Mouse (Mus musculus): ENCODE measurements around the gene Polr3a.
A peak's percentile ranks its signal among the peaks of the same experiment; 100 is the strongest.
"Not testable (repeated sequence)": the region's sequence is repeated elsewhere in the genome, so short reads cannot be mapped to it uniquely, and the experiment has no call there.

The Polr3a gene

GRCm38 (mm10) chr14:24491266-24491981, 4.6 kb upstream of the Polr3a start:
- DNase-seq, result no peak

GRCm38 (mm10) chr14:24490468-24491265, 3.8 kb upstream of the Polr3a start:
- peak; percentile 95 to 98 for DNase-seq

DNA sequence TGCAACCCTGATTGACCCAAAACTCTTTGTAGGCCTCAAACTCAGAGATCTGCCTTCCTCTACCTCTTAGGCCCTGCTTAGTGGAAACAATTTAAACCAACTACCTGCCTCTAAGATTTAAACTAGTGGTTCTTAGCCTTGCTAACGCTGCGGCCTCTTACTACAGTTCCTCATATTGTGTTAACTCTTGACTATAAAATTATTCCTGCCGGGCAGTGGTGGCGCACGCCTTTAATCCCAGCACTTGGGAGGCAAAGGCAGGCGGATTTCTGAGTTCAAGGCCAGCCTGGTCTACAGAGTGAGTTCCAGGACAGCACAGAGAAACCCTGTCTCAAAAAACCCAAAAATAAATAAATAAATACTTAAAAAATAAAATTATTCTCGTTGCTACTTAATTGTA, 2.9 kb upstream of the Polr3a start:
- DNase-seq, result not testable (repeated sequence)

DNA sequence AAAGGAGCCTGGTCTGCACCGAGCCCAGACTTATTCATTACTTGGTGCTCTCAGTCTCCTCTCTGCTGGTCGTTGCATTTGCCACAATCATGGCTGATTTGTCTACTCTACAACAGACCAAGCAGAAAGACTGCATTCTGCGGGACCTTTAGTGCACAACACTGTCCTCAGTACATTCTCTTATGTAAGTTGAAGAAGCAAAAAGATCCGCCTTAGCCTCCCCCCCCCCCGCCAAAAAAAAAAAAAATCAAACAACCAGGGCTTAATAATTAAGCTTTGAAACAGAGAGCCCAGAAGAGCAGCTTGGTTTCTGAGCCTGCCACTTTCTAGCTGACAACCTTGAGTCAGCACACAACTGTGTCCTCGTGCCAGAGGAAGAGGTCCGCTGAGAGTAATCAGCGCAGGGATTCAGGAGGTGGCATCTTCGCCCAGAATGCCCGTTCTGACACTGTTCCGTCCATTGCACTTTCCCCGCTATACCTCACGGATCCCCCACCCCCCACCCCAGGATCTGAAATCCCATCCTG, 554 bp downstream of the Polr3a start:
- peak; percentile 39 to 41 for DNase-seq

- DNase-seq, result no peak
These were observed 18.1 kb downstream of the Polr3a start for GRCm38 (mm10) chr14:24468806-24469205.

DNA sequence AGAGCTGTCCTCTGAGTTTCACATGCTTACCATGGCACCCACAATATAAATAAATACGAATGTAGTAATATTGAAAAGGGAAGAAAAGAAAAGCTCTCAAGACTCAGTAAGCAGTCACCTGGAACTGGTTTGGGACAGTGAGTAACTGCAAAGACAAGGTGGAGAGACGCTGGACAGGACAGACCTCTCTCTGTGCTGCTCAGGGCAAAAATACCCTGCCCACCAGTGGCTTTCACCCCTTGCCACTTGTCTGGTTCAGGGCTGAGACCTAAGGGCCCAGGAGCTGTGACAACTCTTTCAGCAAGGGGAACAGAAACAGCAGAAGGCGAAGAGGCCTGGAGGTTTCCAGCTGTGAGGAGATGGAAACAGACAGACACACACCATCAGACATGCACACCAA, 28.7 kb downstream of the Polr3a start:
- DNase-seq, result no peak

- not testable (repeated sequence) for DNase-seq
These were observed 43.3 kb downstream of the Polr3a start for GRCm38 (mm10) chr14:24443529-24443928.

All from kidney, adult 8-10 months (tissue).